Mouse (Mus musculus): ENCODE measurements around the gene Rps12-ps3.

DNA sequence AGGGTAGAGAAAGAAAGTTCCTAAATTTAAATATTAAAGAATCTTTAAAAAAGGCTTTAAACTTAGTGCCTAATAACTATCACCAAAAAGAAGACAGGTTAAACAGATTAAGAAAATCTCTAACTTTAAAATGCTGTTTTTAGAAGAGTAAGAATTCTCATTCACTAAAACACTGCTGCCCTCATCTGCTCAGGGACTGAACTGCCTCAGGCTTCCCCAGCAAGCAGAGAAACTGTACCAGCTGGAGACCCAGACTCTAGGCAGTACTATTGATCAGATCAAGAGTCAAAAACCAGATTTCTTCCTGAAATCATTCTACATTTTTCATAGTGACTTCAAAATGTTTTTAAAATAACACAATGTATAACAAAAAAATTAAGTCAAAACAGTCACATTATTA, 5.5 kb upstream of the Rps12-ps3 start:
- TF ChIP-seq CTCF (IDR thresholded peaks at IDR 0.05; ENCODE audit: insufficient read depth, low read length) (peak; percentile 31; the same call in 1 of the 2 replicates), POLR2A (IDR thresholded peaks at IDR 0.05; ENCODE audit: borderline replicate concordance, extremely low read depth, low read depth, low read length) (no peak)

All from lung, adult 2 months (tissue).